Mouse (Mus musculus) frontal cortex, postnatal 14 days (tissue): Measurements from ENCODE around the gene Wdr45.

ENCODE experiments used
- DNase-seq, 2 experiments: peaks; one replicate each; pipeline ENCODE4 v3.0.0; 2022; ENCODE audit warnings: low spot score in 2 of 2

The Wdr45 gene

GRCm38 (mm10) chrX:7763631-7764393, 49.7 kb downstream of the Wdr45 start:
- DNase-seq = peak in 1 of 2 experiments; percentile 28

DNA sequence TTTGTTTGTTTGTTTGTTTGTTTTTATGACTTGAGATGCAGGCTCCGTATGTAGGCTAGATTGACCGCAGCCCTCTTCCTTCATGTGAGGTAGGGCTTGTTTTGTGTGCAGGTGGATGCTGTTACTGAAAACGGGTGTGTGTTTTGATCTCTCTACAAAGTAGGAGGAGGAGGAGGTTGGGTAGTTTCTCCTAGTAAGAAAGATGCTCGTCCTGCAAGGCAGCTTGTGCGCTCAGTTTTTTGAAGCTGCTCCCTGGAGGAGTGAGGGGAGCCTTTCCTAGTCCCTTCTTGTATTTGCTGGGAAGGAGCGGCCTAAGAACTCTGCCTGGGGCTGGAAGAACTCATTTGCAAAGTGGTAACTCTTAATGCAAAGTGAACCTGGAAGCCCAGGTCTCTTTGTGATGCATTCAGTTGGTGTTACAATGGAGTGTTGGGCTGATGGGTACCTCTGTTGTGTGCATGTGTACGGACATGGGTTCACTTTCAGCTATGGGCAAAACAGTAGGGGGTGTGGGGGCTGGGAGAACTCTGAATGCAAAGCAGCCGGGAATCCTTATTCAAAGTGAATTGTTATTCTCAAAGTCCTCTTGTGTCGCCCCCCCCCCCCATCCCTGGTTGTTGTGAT, 50.6 kb downstream of the Wdr45 start:
- DNase-seq = no peak

- DNase-seq = no peak
Observed at GRCm38 (mm10) chrX:7765281-7765670, 51.1 kb downstream of the Wdr45 start.

- no peak for DNase-seq
Observed at GRCm38 (mm10) chrX:7765764-7766163, 51.6 kb downstream of the Wdr45 start.

GRCm38 (mm10) chrX:7769302-7770017, 55.3 kb downstream of the Wdr45 start:
- no peak for DNase-seq

DNA sequence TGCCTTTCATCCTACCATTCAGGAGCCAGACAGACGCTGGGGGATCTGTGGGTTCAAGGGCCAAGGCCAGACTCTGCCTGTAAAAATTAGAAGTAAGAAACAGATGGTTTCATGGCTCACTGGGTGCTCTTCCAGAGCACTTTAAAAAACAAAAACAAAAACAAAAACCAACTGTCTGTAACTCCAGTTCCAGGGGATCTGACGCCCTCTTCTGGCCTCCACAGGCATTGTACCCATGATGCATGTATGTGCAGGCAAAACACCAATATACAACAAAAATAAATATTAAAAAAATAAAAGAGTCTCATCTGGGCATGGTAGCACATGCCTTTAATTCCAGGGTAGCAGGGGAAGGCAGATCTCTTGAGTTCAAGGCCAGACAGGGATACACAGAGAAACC, 58.6 kb downstream of the Wdr45 start:
- no peak for DNase-seq

- no peak for DNase-seq
Observed at GRCm38 (mm10) chrX:7775501-7776205, 61.5 kb downstream of the Wdr45 start.

GRCm38 (mm10) chrX:7776329-7777082, 62.4 kb downstream of the Wdr45 start:
- peak in 1 of 2 experiments; percentile 35 for DNase-seq
